Mouse (Mus musculus): Measurements from ENCODE around the gene Gm20479. TPM values are rescaled to one million over a fixed set of nuclear protein-coding genes. Genes with fewer than 3 reads are reported as not detected.

Gm20479 gene
- total RNA-seq, 4 experiments from 2014 or later = not detected

- DNase-seq (ENCODE audit: low spot score in 2 of 2) = no peak
These were observed 45.5 kb downstream of the Gm20479 start for GRCm38 (mm10) chr7:27311651-27312284.

GRCm38 (mm10) chr7:27310996-27311535 lies 46.2 kb downstream of the Gm20479 start:
- DNase-seq (ENCODE audit: low spot score in 2 of 2) = no peak

GRCm38 (mm10) chr7:27310306-27310705 lies 46.9 kb downstream of the Gm20479 start:
- no peak for DNase-seq (ENCODE audit: low spot score in 2 of 2)

GRCm38 (mm10) chr7:27309832-27310231 lies 47.4 kb downstream of the Gm20479 start:
- DNase-seq (ENCODE audit: low spot score in 2 of 2) = no peak

- DNase-seq (ENCODE audit: low spot score in 2 of 2) = no peak
These were observed 48.2 kb downstream of the Gm20479 start for GRCm38 (mm10) chr7:27308821-27309549.

- no peak for DNase-seq (ENCODE audit: low spot score in 2 of 2)
These were observed 49.7 kb downstream of the Gm20479 start for GRCm38 (mm10) chr7:27307551-27307950.

GRCm38 (mm10) chr7:27306161-27307160 lies 50.8 kb downstream of the Gm20479 start:
- DNase-seq (ENCODE audit: low spot score in 2 of 2) = no peak

GRCm38 (mm10) chr7:27305091-27305730 lies 52.0 kb downstream of the Gm20479 start:
- no peak for DNase-seq (ENCODE audit: low spot score in 2 of 2)

Other genes with a start within 250 kb of the Gm20479 start
- under 1 TPM in 3 of 4 experiments, not detected in 1; 0.23 to 0.69 (median 0.56) TPM for gene Cyp2f2, start 237.5 kb downstream of the Gm20479 start, total RNA-seq (2022)
- not detected for gene Cyp2t4, start 203.7 kb downstream of the Gm20479 start, total RNA-seq (2022)
- gene Egln2, start 190.6 kb downstream of the Gm20479 start, total RNA-seq (2022) = 100 to 1,000 TPM in 3 of 4 experiments, 10 to 100 TPM in 1; 97.6 to 103 (median 102) TPM
- gene Rab4b, start 178.5 kb downstream of the Gm20479 start, total RNA-seq (2022) = 100 to 1,000 TPM in 2 of 4 experiments, 10 to 100 TPM in 2; 91.9 to 112 (median 102) TPM
- not detected for gene Gm21983, start 176.3 kb downstream of the Gm20479 start, total RNA-seq (2022)
- gene Mia, start 176.3 kb downstream of the Gm20479 start, total RNA-seq (2022) = 1 to 10 TPM in 3 of 4 experiments, under 1 TPM in 1; 0.86 to 3.9 (median 2.5) TPM
- 10 to 100 TPM; 20.9 to 27.3 (median 25.7) TPM for gene BC024978, start 161.6 kb downstream of the Gm20479 start, total RNA-seq (2022)
- 100 to 1,000 TPM in 1 of 4 experiments, 10 to 100 TPM in 3; 82.0 to 108 (median 85.0) TPM for gene Snrpa, start 161.1 kb downstream of the Gm20479 start, total RNA-seq (2022)
- gene Itpkc, start 128.8 kb downstream of the Gm20479 start, total RNA-seq (2022) = 10 to 100 TPM; 10.6 to 13.5 (median 12.4) TPM
- gene Coq8b, start 124.4 kb downstream of the Gm20479 start, total RNA-seq (2022) = 10 to 100 TPM; 38.9 to 48.4 (median 42.6) TPM
- gene Numbl, start 99.0 kb downstream of the Gm20479 start, total RNA-seq (2022) = 100 to 1,000 TPM; 110 to 133 (median 125) TPM
- gene Ltbp4, start 19.7 kb downstream of the Gm20479 start, total RNA-seq (2022) = 10 to 100 TPM; 48.5 to 59.4 (median 57.9) TPM
- 10 to 100 TPM; 29.6 to 49.1 (median 34.1) TPM for gene Shkbp1, start 1.4 kb downstream of the Gm20479 start, total RNA-seq (2022)
- gene Sptbn4, start 90.3 kb upstream of the Gm20479 start, total RNA-seq (2022) = 100 to 1,000 TPM; 116 to 147 (median 135) TPM
- gene Blvrb, start 90.6 kb upstream of the Gm20479 start, total RNA-seq (2022) = 10 to 100 TPM; 14.6 to 21.6 (median 20.1) TPM
- gene Sertad3, start 116.3 kb upstream of the Gm20479 start, total RNA-seq (2022) = 1 to 10 TPM; 3.0 to 4.9 (median 3.9) TPM
- gene Sertad1, start 129.5 kb upstream of the Gm20479 start, total RNA-seq (2022) = 10 to 100 TPM in 1 of 4 experiments, 1 to 10 TPM in 3; 6.4 to 10.7 (median 9.3) TPM
- gene Prx, start 141.9 kb upstream of the Gm20479 start, total RNA-seq (2022) = under 1 TPM; 0.38 to 0.43 (median 0.39) TPM
- gene Hipk4, start 165.8 kb upstream of the Gm20479 start, total RNA-seq (2022) = under 1 TPM in 1 of 4 experiments, not detected in 3; 0.25 TPM
- gene Pld3, start 195.8 kb upstream of the Gm20479 start, total RNA-seq (2022) = 100 to 1,000 TPM; 559 to 594 (median 575) TPM
- gene 2310022A10Rik, start 195.8 kb upstream of the Gm20479 start, total RNA-seq (2022) = 10 to 100 TPM; 25.9 to 34.2 (median 29.8) TPM
- 100 to 1,000 TPM in 2 of 4 experiments, 10 to 100 TPM in 2; 72.2 to 109 (median 97.5) TPM for gene Akt2, start 234.1 kb upstream of the Gm20479 start, total RNA-seq (2022)

All from layer of hippocampus, adult 8-10 months (tissue).